Mouse (Mus musculus): ENCODE measurements around the gene Dennd2a. TPM values are rescaled to one million over a fixed set of nuclear protein-coding genes. Genes with fewer than 3 reads are reported as not detected.
A peak's percentile ranks its signal among the peaks of the same experiment; 100 is the strongest.

The Dennd2a gene
- polyA plus RNA-seq, 1 experiment from 2014 or later: 21.5 TPM

GRCm38 (mm10) chr6:39570426-39570825 lies 12.8 kb upstream of the Dennd2a start:
- Histone ChIP-seq H3K4me2 (no peak overlapping the region), H3K36me3 (ENCODE audit: control insufficient read depth, insufficient read depth, low read length) (no peaks in the 10 kb centered on the region), H3K27ac (ENCODE audit: low read depth, low read length) (no peak overlapping the region), H3K4me3 (ENCODE audit: low read depth, low read length) (no peak overlapping the region), H3K4me1 (ENCODE audit: control insufficient read depth, insufficient read depth, low read length) (peaks cover 12% of the 10 kb centered on the region), H3K27me3 (ENCODE audit: control insufficient read depth, insufficient read depth, low read length) (no peaks in the 10 kb centered on the region), H3K9me3 (replicated peaks; ENCODE audit: control insufficient read depth, low read length) (no peaks in the 10 kb centered on the region), H3K9ac (ENCODE audit: low read depth, low read length) (no peak overlapping the region)
- ATAC-seq (replicated peaks; ENCODE audit: insufficient number of reproducible peaks, low FRiP score, low TSS enrichment): no peak
- 66% methylated on average over 3 of the region's 3 CpGs for WGBS (ENCODE audit: insufficient replicate concordance)

GRCm38 (mm10) chr6:39567528-39567927 lies 9.9 kb upstream of the Dennd2a start:
- 7% methylated on average over 5 of the region's 5 CpGs for WGBS (ENCODE audit: insufficient replicate concordance)

GRCm38 (mm10) chr6:39562166-39563015 lies 4.7 kb upstream of the Dennd2a start:
- Histone ChIP-seq H3K36me3 (ENCODE audit: control insufficient read depth, insufficient read depth, low read length) (no peaks in the 10 kb centered on the region), H3K27me3 (ENCODE audit: control insufficient read depth, insufficient read depth, low read length) (no peaks in the 10 kb centered on the region), H3K4me3 (ENCODE audit: low read depth, low read length) (peak overlapping the region; percentile 28), H3K9me3 (replicated peaks; ENCODE audit: control insufficient read depth, low read length) (no peaks in the 10 kb centered on the region), H3K9ac (ENCODE audit: low read depth, low read length) (no peak overlapping the region), H3K27ac (ENCODE audit: low read depth, low read length) (no peak overlapping the region), H3K4me1 (ENCODE audit: control insufficient read depth, insufficient read depth, low read length) (peaks cover 5% of the 10 kb centered on the region; the same call in 1 of the 2 replicates), H3K4me2 (peak overlapping the region; percentile 63)
- WGBS (ENCODE audit: insufficient replicate concordance): 14% methylated on average over 23 of the region's 23 CpGs
- peak; percentile 60 for ATAC-seq (replicated peaks; ENCODE audit: insufficient number of reproducible peaks, low FRiP score, low TSS enrichment)

More at GRCm38 (mm10) chr6:39567528-39567927, 9.9 kb upstream of the Dennd2a start:
- no peaks in the 10 kb centered on the region for H3K4me1 ChIP-seq (ENCODE audit: control insufficient read depth, insufficient read depth, low read length)
- H3K4me2 ChIP-seq: no peak overlapping the region
- no peak for ATAC-seq (replicated peaks; ENCODE audit: insufficient number of reproducible peaks, low FRiP score, low TSS enrichment)
- H3K36me3 ChIP-seq (ENCODE audit: control insufficient read depth, insufficient read depth, low read length): no peaks in the 10 kb centered on the region
- H3K27ac ChIP-seq (ENCODE audit: low read depth, low read length): no peak overlapping the region
- H3K27me3 ChIP-seq (ENCODE audit: control insufficient read depth, insufficient read depth, low read length): no peaks in the 10 kb centered on the region
- no peak overlapping the region for H3K9ac ChIP-seq (ENCODE audit: low read depth, low read length)
- H3K4me3 ChIP-seq (ENCODE audit: low read depth, low read length): no peak overlapping the region
- no peaks in the 10 kb centered on the region for H3K9me3 ChIP-seq (replicated peaks; ENCODE audit: control insufficient read depth, low read length)

- H3K9me3 ChIP-seq (replicated peaks; ENCODE audit: control insufficient read depth, low read length): no peaks in the 10 kb centered on the region
- no peaks in the 10 kb centered on the region for H3K36me3 ChIP-seq (ENCODE audit: control insufficient read depth, insufficient read depth, low read length)
- no peak overlapping the region; the same call in 1 of the 2 replicates for H3K27ac ChIP-seq (ENCODE audit: low read depth, low read length)
- no peak overlapping the region for H3K4me2 ChIP-seq
- H3K4me1 ChIP-seq (ENCODE audit: control insufficient read depth, insufficient read depth, low read length): peaks cover 23% of the 10 kb centered on the region
- no peak overlapping the region for H3K9ac ChIP-seq (ENCODE audit: low read depth, low read length)
- WGBS (ENCODE audit: insufficient replicate concordance): 44% methylated on average over 6 of the region's 6 CpGs
- ATAC-seq (replicated peaks; ENCODE audit: insufficient number of reproducible peaks, low FRiP score, low TSS enrichment): no peak
- no peaks in the 10 kb centered on the region for H3K27me3 ChIP-seq (ENCODE audit: control insufficient read depth, insufficient read depth, low read length)
- H3K4me3 ChIP-seq (ENCODE audit: low read depth, low read length): no peak overlapping the region
These were observed 1.7 kb upstream of the Dennd2a start for GRCm38 (mm10) chr6:39559276-39559939.

DNA sequence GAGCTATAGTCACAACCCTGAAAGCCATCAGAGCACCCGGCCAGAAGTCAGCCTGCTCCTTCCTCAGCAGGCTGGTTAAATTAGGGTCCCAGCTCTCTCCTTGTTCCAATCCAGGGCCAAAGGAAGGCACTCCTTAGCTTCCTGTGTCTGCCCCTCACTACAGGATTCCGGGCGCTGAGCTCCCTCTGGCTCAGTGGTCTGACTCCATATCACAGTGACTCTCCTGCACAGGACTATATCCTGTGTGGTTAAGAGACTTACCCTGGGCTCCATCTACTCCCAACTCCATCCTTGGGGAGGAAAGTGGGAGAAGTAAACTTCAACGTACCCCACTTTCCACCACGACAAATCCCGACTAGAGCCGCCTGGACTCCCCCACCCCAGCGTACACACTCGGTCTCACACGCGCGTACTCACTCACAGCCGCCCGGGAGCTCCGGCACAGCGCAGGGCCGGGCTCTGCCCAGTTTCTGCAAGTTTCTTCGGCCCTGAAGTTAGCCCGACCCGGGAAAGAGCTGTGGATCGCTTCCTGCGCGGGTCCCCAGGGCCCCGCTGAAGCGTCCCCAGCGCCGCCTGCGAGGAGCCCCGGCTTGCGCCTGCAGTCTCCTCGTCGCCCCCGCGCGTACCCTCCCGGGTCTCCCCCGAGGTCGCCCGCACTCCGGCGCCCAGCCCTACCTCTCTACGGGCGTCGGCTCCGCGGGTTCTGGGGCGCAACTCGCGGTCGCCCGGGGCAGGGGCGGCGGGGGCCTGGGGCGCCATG lies 587 bp downstream of the Dennd2a start:
- H3K9me3 ChIP-seq (replicated peaks; ENCODE audit: control insufficient read depth, low read length): no peaks in the 10 kb centered on the region
- ATAC-seq (replicated peaks; ENCODE audit: insufficient number of reproducible peaks, low FRiP score, low TSS enrichment): peak; percentile 50
- H3K4me2 ChIP-seq: peak overlapping the region; percentile 75
- H3K4me3 ChIP-seq (ENCODE audit: low read depth, low read length): peak overlapping the region; percentile 95
- H3K9ac ChIP-seq (ENCODE audit: low read depth, low read length): peak overlapping the region; percentile 87
- H3K27ac ChIP-seq (ENCODE audit: low read depth, low read length): peak overlapping the region; percentile 77
- no peaks in the 10 kb centered on the region for H3K27me3 ChIP-seq (ENCODE audit: control insufficient read depth, insufficient read depth, low read length)
- H3K4me1 ChIP-seq (ENCODE audit: control insufficient read depth, insufficient read depth, low read length): peaks cover 29% of the 10 kb centered on the region
- under 1% methylated on average over 53 of the region's 54 CpGs for WGBS (ENCODE audit: insufficient replicate concordance)
- H3K36me3 ChIP-seq (ENCODE audit: control insufficient read depth, insufficient read depth, low read length): no peaks in the 10 kb centered on the region

GRCm38 (mm10) chr6:39555648-39555945 lies 2.1 kb downstream of the Dennd2a start:
- WGBS (ENCODE audit: insufficient replicate concordance): 85% methylated on average over 2 of the region's 2 CpGs
- ATAC-seq (replicated peaks; ENCODE audit: insufficient number of reproducible peaks, low FRiP score, low TSS enrichment): no peak
- H3K9me3 ChIP-seq (replicated peaks; ENCODE audit: control insufficient read depth, low read length): no peaks in the 10 kb centered on the region
- H3K4me1 ChIP-seq (ENCODE audit: control insufficient read depth, insufficient read depth, low read length): peaks cover 30% of the 10 kb centered on the region
- H3K27me3 ChIP-seq (ENCODE audit: control insufficient read depth, insufficient read depth, low read length): no peaks in the 10 kb centered on the region
- H3K27ac ChIP-seq (ENCODE audit: low read depth, low read length): no peak overlapping the region
- H3K36me3 ChIP-seq (ENCODE audit: control insufficient read depth, insufficient read depth, low read length): no peaks in the 10 kb centered on the region
- H3K4me2 ChIP-seq: peak overlapping the region; percentile 75
- peak overlapping the region; percentile 95; the same call in 1 of the 2 replicates for H3K4me3 ChIP-seq (ENCODE audit: low read depth, low read length)
- H3K9ac ChIP-seq (ENCODE audit: low read depth, low read length): no peak overlapping the region

- peak overlapping the region; percentile 95; the same call in 1 of the 2 replicates for H3K4me3 ChIP-seq (ENCODE audit: low read depth, low read length)
- peaks cover 30% of the 10 kb centered on the region for H3K4me1 ChIP-seq (ENCODE audit: control insufficient read depth, insufficient read depth, low read length)
- no peak overlapping the region for H3K9ac ChIP-seq (ENCODE audit: low read depth, low read length)
- H3K4me2 ChIP-seq: peak overlapping the region; percentile 75
- no peaks in the 10 kb centered on the region for H3K9me3 ChIP-seq (replicated peaks; ENCODE audit: control insufficient read depth, low read length)
- no peak overlapping the region for H3K27ac ChIP-seq (ENCODE audit: low read depth, low read length)
- H3K27me3 ChIP-seq (ENCODE audit: control insufficient read depth, insufficient read depth, low read length): no peaks in the 10 kb centered on the region
- no peaks in the 10 kb centered on the region for H3K36me3 ChIP-seq (ENCODE audit: control insufficient read depth, insufficient read depth, low read length)
- WGBS (ENCODE audit: insufficient replicate concordance): 58% methylated on average over 12 of the region's 12 CpGs
- no peak for ATAC-seq (replicated peaks; ENCODE audit: insufficient number of reproducible peaks, low FRiP score, low TSS enrichment)
These were observed 2.6 kb downstream of the Dennd2a start for GRCm38 (mm10) chr6:39554888-39555647.

All from heart, embryonic 11.5 days (tissue).